Mouse (Mus musculus) cerebellum, postnatal 36 days (tissue): Measurements from ENCODE around the gene Cxcr5.

ENCODE experiments used
- DNase-seq, 2 experiments: peaks; one replicate each; pipeline ENCODE4 v3.0.0; 2021 to 2022; ENCODE audit warnings: mixed read lengths in 2 of 2

The Cxcr5 gene

GRCm38 (mm10) chr9:44508124-44508619 lies 53.5 kb downstream of the Cxcr5 start:
- DNase-seq = peak in 1 of 2 experiments; percentile 17

GRCm38 (mm10) chr9:44507345-44507744 lies 54.3 kb downstream of the Cxcr5 start:
- DNase-seq = peak in 1 of 2 experiments; percentile 3

- peak in 1 of 2 experiments; percentile 18 for DNase-seq
Observed at GRCm38 (mm10) chr9:44506566-44506965, 55.1 kb downstream of the Cxcr5 start.

- DNase-seq = peak; percentile 39 to 50
Observed at GRCm38 (mm10) chr9:44505824-44506467, 55.7 kb downstream of the Cxcr5 start.

GRCm38 (mm10) chr9:44504893-44505823 lies 56.5 kb downstream of the Cxcr5 start:
- DNase-seq = peak; percentile 12 to 37

- peak; percentile 91 to 96 for DNase-seq
Observed at GRCm38 (mm10) chr9:44502006-44502405, 59.7 kb downstream of the Cxcr5 start.

- DNase-seq = peak in 1 of 2 experiments; percentile 23
Observed at GRCm38 (mm10) chr9:44501206-44501879, 60.3 kb downstream of the Cxcr5 start.

GRCm38 (mm10) chr9:44500638-44501175 lies 61.0 kb downstream of the Cxcr5 start:
- peak; percentile 15 for DNase-seq

GRCm38 (mm10) chr9:44500163-44500533 lies 61.5 kb downstream of the Cxcr5 start:
- peak in 1 of 2 experiments; percentile 15 for DNase-seq

GRCm38 (mm10) chr9:44499356-44500162 lies 62.1 kb downstream of the Cxcr5 start:
- DNase-seq = peak; percentile 67 to 72

GRCm38 (mm10) chr9:44498421-44499355 lies 63.0 kb downstream of the Cxcr5 start:
- DNase-seq = peak; percentile 57 to 63

- peak; percentile 3 to 14 for DNase-seq
Observed at GRCm38 (mm10) chr9:44497624-44498377, 63.9 kb downstream of the Cxcr5 start.

- DNase-seq = no peak
Observed at GRCm38 (mm10) chr9:44496803-44497461, 64.7 kb downstream of the Cxcr5 start.

GRCm38 (mm10) chr9:44495810-44496344 lies 65.8 kb downstream of the Cxcr5 start:
- no peak for DNase-seq

- DNase-seq = peak; percentile 15 to 28
Observed at GRCm38 (mm10) chr9:44494863-44495809, 66.5 kb downstream of the Cxcr5 start.

- DNase-seq = peak; percentile 37 to 41
Observed at GRCm38 (mm10) chr9:44494261-44494862, 67.3 kb downstream of the Cxcr5 start.
